Mouse (Mus musculus) heart, embryonic 15.5 days (tissue): ENCODE results near the gene Arid1a. TPM values are rescaled to one million over a fixed set of nuclear protein-coding genes. Genes with fewer than 3 reads are reported as not detected.

ENCODE experiments used
- ATAC-seq: fragments of 200-750 bp; cut with Nextera tagmentation; replicated peaks from 2 replicates; pipeline ENCODE4 v1.8.0; 2017; ENCODE audit warnings: low read depth, moderate TSS enrichment; ENCODE audit not compliant: insufficient number of reproducible peaks, insufficient read depth, low FRiP score
- H3K27ac ChIP-seq: fragments of 300-500 bp; sonication (generic); 2 replicates; pipeline ENCODE4 v1.5.1; 2015; ENCODE audit warnings: mild to moderate bottlenecking, inconsistent platforms
- H3K27me3 ChIP-seq: fragments of 300-500 bp; sonication (generic); 2 replicates; pipeline ENCODE4 v1.6.1; 2015; ENCODE audit warnings: inconsistent platforms
- H3K36me3 ChIP-seq: fragments of 300-500 bp; sonication (generic); 2 replicates; pipeline ENCODE4 v1.6.1; 2015; ENCODE audit warnings: mild to moderate bottlenecking, inconsistent platforms
- H3K4me1 ChIP-seq: fragments of 300-500 bp; sonication (generic); replicated peaks from 2 replicates; pipeline ENCODE4 v1.6.1; 2015; ENCODE audit warnings: inconsistent platforms
- H3K4me2 ChIP-seq: fragments of 300-500 bp; sonication (generic); 2 replicates; pipeline ENCODE4 v1.6.1; 2015; ENCODE audit warnings: inconsistent platforms, mild to moderate bottlenecking, moderate library complexity
- H3K4me3 ChIP-seq: fragments of 300-500 bp; sonication (generic); 2 replicates; pipeline ENCODE4 v1.5.1; 2015; ENCODE audit warnings: mild to moderate bottlenecking, inconsistent platforms
- H3K9ac ChIP-seq: fragments of 300-500 bp; sonication (generic); 2 replicates; pipeline ENCODE4 v1.6.1; 2015; ENCODE audit warnings: mild to moderate bottlenecking, inconsistent platforms
- H3K9me3 ChIP-seq: fragments of 300-500 bp; sonication (generic); replicated peaks from 2 replicates; pipeline ENCODE4 v1.6.1; 2016; ENCODE audit warnings: inconsistent platforms
- WGBS: fragments of 180-500 bp; shearing (Covaris S2); methylation state at CpG from one replicate; pipeline ENCODE4 v1.1.7; 2015; ENCODE audit warnings: mixed read lengths; 5-methylcytosine and 5-hydroxymethylcytosine counted together
- polyA plus RNA-seq: library from polyadenylated mRNA; unstranded; fragments of >200 nt; fragmentation: Nextera tagmentation; extraction: Ambion mirVana; gene quantifications from 2 replicates; pipeline ENCODE4 v1.2.1, GENCODE M21; 2015

Arid1a gene
- polyA plus RNA-seq, result 16.5 and 20.4 TPM in 2 replicates

GRCm38 (mm10) chr4:133756514-133757268 lies at the start of gene Arid1a:
TSS of gene Arid1a (minus strand) at chr4:133756769.
- Histone ChIP-seq H3K9ac (peak within 1 kb of the TSS; percentile 76), H3K9me3 (no peaks in the 10 kb centered on the region), H3K27ac (peak within 1 kb of the TSS; percentile 100), H3K4me2 (peak within 1 kb of the TSS; percentile 90), H3K36me3 (no peaks in the 10 kb centered on the region), H3K4me1 (peaks cover 21% of the 10 kb centered on the region), H3K27me3 (no peaks in the 10 kb centered on the region), H3K4me3 (peak within 1 kb of the TSS; percentile 91)
- ATAC-seq, result peak; percentile 53
- under 1% methylated on average over 40 of the region's 40 CpGs for WGBS

- no peaks in the 10 kb centered on the region for H3K9me3 ChIP-seq
- H3K27me3 ChIP-seq, result no peaks in the 10 kb centered on the region
- H3K36me3 ChIP-seq, result no peaks in the 10 kb centered on the region
- no peak overlapping the region for H3K9ac ChIP-seq
- no peak for ATAC-seq
- H3K4me3 ChIP-seq, result no peak overlapping the region
- H3K4me1 ChIP-seq, result no peaks in the 10 kb centered on the region
- H3K27ac ChIP-seq, result no peak overlapping the region
- WGBS, result 71% methylated on average over 15 of the region's 15 CpGs
- no peak overlapping the region for H3K4me2 ChIP-seq
These were observed 48.1 kb upstream of the Arid1a start for GRCm38 (mm10) chr4:133804401-133805263.

GRCm38 (mm10) chr4:133800589-133800988 lies 44.0 kb upstream of the Arid1a start:
- Histone ChIP-seq H3K9me3 (no peaks in the 10 kb centered on the region), H3K27me3 (no peaks in the 10 kb centered on the region), H3K4me2 (no peak overlapping the region), H3K27ac (no peak overlapping the region), H3K36me3 (no peaks in the 10 kb centered on the region), H3K9ac (no peak overlapping the region), H3K4me1 (no peaks in the 10 kb centered on the region), H3K4me3 (no peak overlapping the region)
- 26% methylated on average over 6 of the region's 6 CpGs for WGBS
- ATAC-seq, result no peak

DNA sequence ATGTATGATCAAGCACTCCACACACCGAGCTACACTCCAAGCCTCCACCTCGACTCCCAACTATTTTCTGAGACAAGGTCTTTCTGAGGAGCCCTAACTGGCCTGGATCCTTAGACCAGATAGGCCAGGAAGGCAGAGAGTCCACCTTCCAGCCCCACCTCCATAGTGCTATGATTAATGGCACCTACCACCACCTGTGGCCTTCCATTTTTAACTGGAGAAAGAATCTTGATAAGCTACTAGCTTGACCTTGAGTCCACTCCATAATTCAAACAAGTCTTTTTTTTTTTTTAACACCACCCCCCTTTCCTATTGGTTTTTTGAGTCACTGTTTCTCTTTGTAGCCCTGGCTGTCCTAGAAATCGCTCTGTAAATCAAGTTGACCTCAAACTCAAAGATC lies 36.7 kb upstream of the Arid1a start:
- Histone ChIP-seq H3K9ac (no peak overlapping the region), H3K27me3 (no peaks in the 10 kb centered on the region), H3K4me2 (no peak overlapping the region), H3K4me1 (no peaks in the 10 kb centered on the region), H3K4me3 (no peak overlapping the region), H3K27ac (no peak overlapping the region), H3K9me3 (no peaks in the 10 kb centered on the region), H3K36me3 (no peaks in the 10 kb centered on the region)
- no peak for ATAC-seq
- WGBS, result 77% methylated on average over 3 of the region's 3 CpGs

DNA sequence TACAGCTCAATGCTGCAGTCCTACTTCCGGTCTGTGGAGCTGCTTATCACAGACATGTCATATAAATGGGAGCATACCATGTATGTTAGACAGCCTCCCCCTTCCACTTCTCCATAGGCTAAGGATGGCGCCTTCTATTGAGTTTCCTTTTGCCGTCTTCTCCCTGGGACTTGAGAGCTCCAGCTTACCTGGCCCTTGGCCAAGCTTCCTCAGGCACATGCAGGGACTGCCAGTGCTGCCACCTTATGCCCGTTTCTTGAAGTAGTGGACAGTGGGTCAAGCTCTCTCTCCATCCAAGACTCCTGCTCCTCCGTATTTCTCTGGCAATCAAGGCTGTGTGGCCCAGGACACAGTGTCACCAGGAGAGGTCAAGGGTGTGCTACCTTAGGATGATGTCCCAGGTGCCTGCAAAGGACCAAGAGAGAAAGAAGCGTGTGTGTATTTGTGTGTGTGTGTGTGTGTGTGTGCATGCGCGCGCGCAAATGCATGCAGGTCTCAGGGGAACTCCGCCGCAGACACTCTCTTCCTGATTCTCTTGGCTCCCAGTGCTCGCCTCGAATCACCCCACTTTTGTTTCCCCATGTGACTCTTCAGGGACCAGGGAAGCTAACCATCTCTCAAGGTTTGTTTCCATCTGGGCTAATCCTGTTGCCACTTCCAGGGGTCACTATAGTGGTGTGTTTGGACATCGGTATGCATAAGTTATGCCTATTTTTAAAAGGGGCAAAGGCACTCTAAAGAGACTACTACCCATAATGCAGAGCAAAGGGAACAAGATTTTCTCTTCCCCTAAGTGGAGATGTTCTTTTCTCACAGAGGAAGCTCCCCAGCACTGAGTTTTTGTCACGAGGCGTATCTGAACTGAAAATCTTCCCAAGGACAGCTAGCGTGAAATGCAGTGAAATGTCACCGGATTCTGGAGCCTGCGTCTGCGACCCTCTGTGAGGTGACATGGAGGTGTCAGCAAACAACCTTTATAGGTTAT lies 18.3 kb upstream of the Arid1a start:
- WGBS, result 73% methylated on average over 21 of the region's 21 CpGs
- H3K4me1 ChIP-seq, result 0 out of 2 replicates have a peak, but pooled peaks cover 2% of the 10 kb centered on the region

GRCm38 (mm10) chr4:133769157-133769556 lies 12.6 kb upstream of the Arid1a start:
- ATAC-seq, result no peak
- Histone ChIP-seq H3K9me3 (no peaks in the 10 kb centered on the region), H3K4me2 (no peak overlapping the region), H3K27ac (no peak overlapping the region), H3K36me3 (no peaks in the 10 kb centered on the region), H3K4me3 (no peak overlapping the region), H3K27me3 (no peaks in the 10 kb centered on the region), H3K4me1 (no peaks in the 10 kb centered on the region), H3K9ac (no peak overlapping the region)
- 71% methylated on average over 3 of the region's 3 CpGs for WGBS

More for the DNA sequence above, 18.3 kb upstream of the Arid1a start:
- Histone ChIP-seq H3K9ac (no peak overlapping the region), H3K4me3 (no peak overlapping the region), H3K36me3 (no peaks in the 10 kb centered on the region), H3K9me3 (no peaks in the 10 kb centered on the region), H3K27ac (no peak overlapping the region), H3K27me3 (no peaks in the 10 kb centered on the region), H3K4me2 (no peak overlapping the region)
- peak; percentile 35; the same call in 1 of the 2 replicates for ATAC-seq

GRCm38 (mm10) chr4:133763112-133763511 lies 6.5 kb upstream of the Arid1a start:
- Histone ChIP-seq H3K9ac (no peak overlapping the region), H3K36me3 (no peaks in the 10 kb centered on the region), H3K4me3 (no peak overlapping the region), H3K4me2 (no peak overlapping the region), H3K27me3 (no peaks in the 10 kb centered on the region), H3K9me3 (no peaks in the 10 kb centered on the region), H3K4me1 (no peaks in the 10 kb centered on the region), H3K27ac (no peak overlapping the region)
- ATAC-seq, result no peak
- WGBS, result 62% methylated on average over 6 of the region's 6 CpGs

GRCm38 (mm10) chr4:133759659-133760058 lies 3.1 kb upstream of the Arid1a start:
- ATAC-seq, result no peak
- 76% methylated on average over 8 of the region's 8 CpGs for WGBS

DNA sequence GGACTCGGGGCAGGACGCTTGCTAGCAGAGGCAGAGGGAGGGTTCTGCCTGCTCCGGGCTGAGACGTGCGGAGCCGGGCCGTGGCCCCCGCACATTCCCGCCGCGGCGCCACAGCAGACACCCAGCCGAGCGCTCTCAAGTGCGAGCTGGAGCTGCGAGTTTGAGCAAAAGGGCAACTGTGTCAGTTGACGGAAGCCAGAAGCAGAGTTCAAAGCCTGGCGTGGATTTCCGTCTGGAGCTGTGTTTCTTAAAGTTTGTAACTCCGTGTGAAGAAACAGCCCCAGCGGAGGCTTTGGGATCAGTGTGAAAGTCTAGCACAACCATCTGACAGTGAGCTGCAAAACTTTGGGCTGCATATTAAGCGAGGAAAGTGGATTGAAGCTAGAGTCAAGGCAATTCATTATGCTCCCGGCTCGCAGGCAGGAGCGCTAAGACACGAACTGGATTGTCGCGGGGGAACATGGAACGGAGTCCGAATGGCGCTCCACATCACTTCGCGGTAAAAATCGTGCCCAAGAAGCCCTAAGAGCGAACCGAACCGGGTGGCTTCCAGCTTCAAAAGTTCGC lies 783 bp upstream of the Arid1a start:
- Histone ChIP-seq H3K27ac (peak overlapping the region; percentile 100), H3K9me3 (no peaks in the 10 kb centered on the region), H3K4me2 (peak overlapping the region; percentile 90), H3K9ac (peak overlapping the region; percentile 76), H3K27me3 (no peaks in the 10 kb centered on the region), H3K4me3 (peak overlapping the region; percentile 91), H3K36me3 (no peaks in the 10 kb centered on the region), H3K4me1 (peaks cover 21% of the 10 kb centered on the region)
- under 1% methylated on average over 38 of the region's 38 CpGs for WGBS
- ATAC-seq, result peak; percentile 44

More at GRCm38 (mm10) chr4:133759659-133760058, 3.1 kb upstream of the Arid1a start:
- H3K9ac ChIP-seq, result no peak overlapping the region
- H3K27ac ChIP-seq, result no peak overlapping the region
- peaks cover 18% of the 10 kb centered on the region for H3K4me1 ChIP-seq
- no peaks in the 10 kb centered on the region for H3K9me3 ChIP-seq
- no peaks in the 10 kb centered on the region for H3K27me3 ChIP-seq
- no peak overlapping the region for H3K4me2 ChIP-seq
- no peaks in the 10 kb centered on the region for H3K36me3 ChIP-seq
- H3K4me3 ChIP-seq, result no peak overlapping the region

DNA sequence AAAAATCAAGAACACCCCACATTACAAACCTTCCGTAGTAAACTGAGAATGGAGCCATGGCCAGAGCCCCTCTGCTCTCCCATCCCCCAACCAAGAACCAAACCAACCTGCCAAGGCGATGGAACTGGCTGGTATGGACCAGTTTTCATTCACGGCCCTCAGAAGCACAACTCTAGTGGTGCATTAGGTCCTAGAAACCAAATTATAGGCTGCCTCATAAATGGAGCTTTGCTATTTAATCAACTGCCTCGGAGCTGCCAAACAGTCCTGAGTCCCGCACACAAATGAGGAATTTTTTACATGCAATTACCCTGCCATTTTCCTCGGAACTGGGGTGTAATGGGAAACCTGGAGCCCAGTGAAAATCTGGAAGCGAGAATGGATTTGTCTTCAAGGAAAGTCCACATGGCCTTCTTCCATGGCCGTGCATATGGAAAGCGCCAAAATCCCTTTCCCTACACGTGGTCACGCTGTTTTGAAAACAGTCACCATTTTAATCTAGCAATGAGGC lies 653 bp downstream of the Arid1a start:
- ATAC-seq, result no peak
- Histone ChIP-seq H3K4me2 (peak overlapping the region; percentile 90), H3K36me3 (no peaks in the 10 kb centered on the region), H3K4me1 (peaks cover 21% of the 10 kb centered on the region), H3K27ac (peak overlapping the region; percentile 100), H3K9ac (peak overlapping the region; percentile 76), H3K9me3 (no peaks in the 10 kb centered on the region), H3K4me3 (peak overlapping the region; percentile 91), H3K27me3 (no peaks in the 10 kb centered on the region)
- 14% methylated on average over 11 of the region's 11 CpGs for WGBS
